Mouse (Mus musculus) G1E (cell line): ENCODE measurements around the gene Ppa1. TPM values are rescaled to one million over a fixed set of nuclear protein-coding genes. Genes with fewer than 3 reads are reported as not detected.
"Not testable (repeated sequence)": the region's sequence is repeated elsewhere in the genome, so short reads cannot be mapped to it uniquely, and the experiment has no call there.

Experiments used
- ATAC-seq: 2 replicates; pipeline ENCODE4 v1.8.0; 2016; ENCODE audit warnings: mild to moderate bottlenecking; ENCODE audit not compliant: insufficient number of reproducible peaks, poor library complexity, low FRiP score, severe bottlenecking; ENCODE audit errors: extremely low read depth
- DNase-seq: peaks from one replicate; pipeline ENCODE4 v3.0.0; 2012; ENCODE audit warnings: low spot score
- H3K27me3 ChIP-seq: 2 replicates; pipeline ENCODE4 v1.6.1; 2012; ENCODE audit warnings: mild to moderate bottlenecking, low read length, inconsistent platforms; ENCODE audit not compliant: insufficient read depth
- H3K36me3 ChIP-seq: replicated peaks from 2 replicates; pipeline ENCODE3; 2012; ENCODE audit warnings: mild to moderate bottlenecking, inconsistent platforms
- H3K4me1 ChIP-seq: 2 replicates; pipeline ENCODE4 v1.6.1; 2012; ENCODE audit warnings: low read depth, low read length, inconsistent platforms, mixed read lengths; ENCODE audit not compliant: insufficient read depth
- H3K4me3 ChIP-seq: 2 replicates; pipeline ENCODE4 v1.5.1; 2012; ENCODE audit warnings: low read depth, mild to moderate bottlenecking, inconsistent platforms, low read length, moderate library complexity, mixed read lengths
- H3K9me3 ChIP-seq: replicated peaks from 2 replicates; pipeline ENCODE4 v1.6.1; 2012; ENCODE audit warnings: inconsistent platforms
- CTCF ChIP-seq: IDR thresholded peaks from 2 replicates; pipeline ENCODE4 v1.5.1; 2012; ENCODE audit warnings: low read depth, low read length, inconsistent platforms, mixed read lengths
- GATA1 ChIP-seq: IDR thresholded peaks from 2 replicates; pipeline ENCODE4 v1.6.1; 2012; ENCODE audit warnings: borderline replicate concordance, low read length, inconsistent platforms, mixed read lengths
- GATA2 ChIP-seq: IDR thresholded peaks from 2 replicates; pipeline ENCODE4 v1.6.1; 2012; ENCODE audit warnings: low read depth, low read length, inconsistent platforms, borderline replicate concordance
- POLR2AphosphoS5 ChIP-seq: IDR thresholded peaks from 2 replicates; pipeline ENCODE4 v1.6.1; 2012; ENCODE audit warnings: low read depth, low read length, inconsistent platforms; ENCODE audit not compliant: insufficient replicate concordance
- TAL1 ChIP-seq: conservative IDR thresholded peaks from 2 replicates; pipeline ENCODE4 v1.6.1; 2012; ENCODE audit warnings: low read depth, low read length, inconsistent platforms, mixed read lengths
- polyA plus RNA-seq: library from polyadenylated mRNA; stranded (reverse); fragments of >175 nt; gene quantifications from 2 replicates; pipeline ENCODE4 v1.2.3, GENCODE M21; 2012
- total RNA-seq, 2 experiments: library from RNA; stranded (forward) in 1 of 2; stranded (reverse) in 1 of 2; fragments of 200-1000 nt in 1 of 2; fragments of >200 nt in 1 of 2; fragmentation: Nextera tagmentation in 1 of 2; gene quantifications; 2 replicates each; pipeline ENCODE4 v1.2.3; 2014 to 2017

Gene Ppa1
- total and polyA plus RNA-seq, 3 experiments, result 14.8 to 42.0 (median 19.0) TPM

- no peak overlapping the region for H3K4me3 ChIP-seq
- no peaks in the 10 kb centered on the region for H3K4me1 ChIP-seq
- no peaks in the 10 kb centered on the region for H3K9me3 ChIP-seq
- DNase-seq, result no peak
- no peak for ATAC-seq
- TF ChIP-seq GATA1, result no peak
- TF ChIP-seq POLR2AphosphoS5, result no peak
- TF ChIP-seq TAL1, result no peak
- no peak for TF ChIP-seq CTCF
- no peak for TF ChIP-seq GATA2
- no peaks in the 10 kb centered on the region for H3K36me3 ChIP-seq
- peaks cover 10% of the 10 kb centered on the region; the same call in 1 of the 2 replicates for H3K27me3 ChIP-seq
Measured at GRCm38 (mm10) chr10:61608233-61608632, 40.1 kb upstream of the Ppa1 start.

GRCm38 (mm10) chr10:61610650-61611235, 37.6 kb upstream of the Ppa1 start:
- no peak for ATAC-seq
- 0 out of 2 replicates have a peak, but pooled peaks cover 3% of the 10 kb centered on the region for H3K27me3 ChIP-seq
- H3K4me1 ChIP-seq, result no peaks in the 10 kb centered on the region
- no peaks in the 10 kb centered on the region for H3K36me3 ChIP-seq
- H3K9me3 ChIP-seq, result no peaks in the 10 kb centered on the region
- no peak for DNase-seq
- H3K4me3 ChIP-seq, result no peak overlapping the region
- no peak for TF ChIP-seq GATA2
- no peak for TF ChIP-seq TAL1
- no peak for TF ChIP-seq GATA1
- TF ChIP-seq CTCF, result no peak
- TF ChIP-seq POLR2AphosphoS5, result no peak

- Histone ChIP-seq H3K4me3 (no peak overlapping the region), H3K4me1 (no peaks in the 10 kb centered on the region), H3K27me3 (0 out of 2 replicates have a peak, but pooled peaks cover 3% of the 10 kb centered on the region), H3K9me3 (no peaks in the 10 kb centered on the region), H3K36me3 (no peaks in the 10 kb centered on the region)
- no peak for ATAC-seq
- no peak for TF ChIP-seq POLR2AphosphoS5
- no peak for TF ChIP-seq CTCF
- no peak for TF ChIP-seq TAL1
- TF ChIP-seq GATA2, result no peak
- no peak for TF ChIP-seq GATA1
- no peak for DNase-seq
Measured at GRCm38 (mm10) chr10:61614311-61614710, 34.0 kb upstream of the Ppa1 start.

GRCm38 (mm10) chr10:61618528-61618927, 29.8 kb upstream of the Ppa1 start:
- no peaks in the 10 kb centered on the region for H3K36me3 ChIP-seq
- H3K27me3 ChIP-seq, result no peaks in the 10 kb centered on the region
- no peaks in the 10 kb centered on the region for H3K4me1 ChIP-seq
- no peaks in the 10 kb centered on the region for H3K9me3 ChIP-seq
- TF ChIP-seq GATA2, result no peak
- TF ChIP-seq CTCF, result no peak
- no peak for TF ChIP-seq TAL1
- no peak for TF ChIP-seq GATA1
- no peak for TF ChIP-seq POLR2AphosphoS5
- no peak overlapping the region for H3K4me3 ChIP-seq
- no peak for DNase-seq
- ATAC-seq, result no peak

- H3K9me3 ChIP-seq, result no peaks in the 10 kb centered on the region
- no peak overlapping the region for H3K4me3 ChIP-seq
- no peak for ATAC-seq
- no peaks in the 10 kb centered on the region for H3K27me3 ChIP-seq
- no peak for DNase-seq
- TF ChIP-seq GATA1, result no peak
- no peak for TF ChIP-seq GATA2
- H3K4me1 ChIP-seq, result no peaks in the 10 kb centered on the region
- H3K36me3 ChIP-seq, result no peaks in the 10 kb centered on the region
Measured at GRCm38 (mm10) chr10:61621681-61622080, 26.7 kb upstream of the Ppa1 start.

- H3K4me1 ChIP-seq, DNase-seq, H3K4me3 ChIP-seq, H3K9me3 ChIP-seq, H3K27me3 ChIP-seq, ATAC-seq, H3K36me3 ChIP-seq: not testable (repeated sequence)
Measured at GRCm38 (mm10) chr10:61623874-61624273, 24.5 kb upstream of the Ppa1 start.

- H3K4me3 ChIP-seq, result no peak overlapping the region
- DNase-seq (no peak), ATAC-seq (no peak)
- H3K4me1 ChIP-seq, result no peaks in the 10 kb centered on the region
- H3K9me3 ChIP-seq, result no peaks in the 10 kb centered on the region
- TF ChIP-seq POLR2AphosphoS5 (no peak), TAL1 (no peak), GATA1 (no peak), CTCF (no peak), GATA2 (no peak)
- no peaks in the 10 kb centered on the region for H3K36me3 ChIP-seq
- no peaks in the 10 kb centered on the region for H3K27me3 ChIP-seq
Measured at GRCm38 (mm10) chr10:61624771-61625170, 23.6 kb upstream of the Ppa1 start.
